Mouse (Mus musculus): ENCODE measurements around the gene Sema3b.

DNA sequence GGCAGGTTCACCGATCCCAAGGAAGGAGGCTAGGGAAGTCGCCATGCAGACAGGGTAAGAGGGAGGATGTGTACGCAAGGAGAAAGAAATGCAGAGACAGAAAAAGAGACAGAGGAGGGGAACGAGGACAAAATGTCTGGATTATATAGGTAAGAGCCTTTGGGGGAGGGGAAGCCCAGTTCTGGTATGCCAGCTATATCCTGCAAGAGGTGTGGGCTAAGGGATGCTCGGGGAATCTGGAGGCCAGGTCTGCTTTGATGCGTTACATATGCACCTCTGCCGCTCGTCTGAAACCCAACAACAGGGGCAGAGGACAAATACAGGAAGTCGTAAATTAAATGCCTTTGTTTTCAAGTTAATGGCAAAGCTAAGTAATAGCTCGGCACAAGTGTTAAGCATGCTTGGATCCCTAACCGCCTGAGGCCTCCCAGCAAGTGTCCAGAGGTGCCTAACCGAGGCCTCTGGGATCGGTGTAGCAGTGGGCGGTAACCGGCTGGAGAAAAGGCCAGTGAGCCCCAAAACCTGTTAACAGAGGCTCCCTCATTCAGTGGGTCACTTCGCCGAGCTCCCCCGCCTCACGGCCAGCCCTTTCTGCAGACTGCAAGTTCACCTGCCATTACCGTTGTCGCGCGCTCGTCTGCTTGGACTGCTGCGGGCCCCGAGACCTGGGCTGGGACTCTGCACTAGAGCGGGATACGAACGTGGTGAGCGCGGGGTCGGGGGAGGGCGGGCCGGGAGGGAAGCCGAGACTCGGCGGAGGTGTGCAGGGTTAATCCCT, 55.3 kb downstream of the Sema3b start:
- no peak for TF ChIP-seq CTCF (IDR thresholded peaks at IDR 0.05; ENCODE audit: insufficient read depth, low read depth, low read length)
- no peak for TF ChIP-seq POLR2A (IDR thresholded peaks at IDR 0.05; ENCODE audit: insufficient read depth, low read depth, low read length)

Data from olfactory bulb, adult 2 months (tissue).